Mouse (Mus musculus): ENCODE data around the gene Shroom2.

DNA sequence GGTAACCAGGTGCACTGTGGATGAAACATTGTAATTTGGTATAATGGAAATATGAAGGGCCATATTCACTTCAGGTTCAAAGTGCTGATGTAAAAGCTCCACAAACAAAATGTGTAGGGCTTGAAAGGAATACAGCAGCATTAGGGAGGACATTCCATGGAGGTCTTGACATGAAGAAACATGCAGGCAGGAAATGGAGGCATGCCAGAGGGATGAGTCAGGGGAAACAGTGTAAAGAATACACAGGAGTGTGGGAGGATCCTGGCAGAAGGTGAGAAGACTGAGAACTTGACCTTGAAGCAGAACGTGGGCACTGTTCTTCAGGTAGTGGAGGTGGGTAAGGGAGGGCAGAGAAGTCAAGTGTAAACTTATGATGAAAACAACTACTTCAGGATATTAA lies 65.6 kb downstream of the Shroom2 start:
- TF ChIP-seq POLR2A (IDR thresholded peaks at IDR 0.05; ENCODE audit: control insufficient read depth, extremely low read depth, insufficient read depth, low read length, poor library complexity) (no peak), CTCF (IDR thresholded peaks at IDR 0.05; ENCODE audit: borderline replicate concordance, control insufficient read depth, extremely low read depth, insufficient read depth, low read length, poor library complexity) (no peak)
